In genomic region chr8:57965508-57965907, GRCm38 (mm10) we compare ENCODE assay signal across 20 mouse cellular contexts.
DNase-seq lines count a peak whose midpoint lies in the region; ATAC-seq lines count a peak whose summit lies in the region.
"Had no signal": no experiment of that assay in that cellular context is flagged by ENCODE, and none has a peak within 500 bp of the region (broad histone marks: within the 10 kb centered on the region; RNA-seq: fewer than 3 reads in every experiment).

No protein-coding gene starts in this region.

- no peaks in the 10 kb centered on the region for H3K36me3 ChIP-seq in embryonic facial prominence, embryonic 12.5 days
- H3K36me3 ChIP-seq in embryonic facial prominence, embryonic 10.5 days (replicated peaks): no peaks in the 10 kb centered on the region
- no peaks in the 10 kb centered on the region for H3K36me3 ChIP-seq in midbrain, embryonic 11.5 days (ENCODE audit: control insufficient read depth, insufficient read depth, low read length)
- H3K36me3 ChIP-seq in midbrain, embryonic 10.5 days: no peaks in the 10 kb centered on the region
- no peaks in the 10 kb centered on the region for H3K36me3 ChIP-seq in limb, embryonic 13.5 days
- H3K36me3 ChIP-seq: heart, embryonic 12.5 days; hindbrain, embryonic 10.5 days; hindbrain, embryonic 15.5 days had no signal

- H3K27ac ChIP-seq in embryonic facial prominence, embryonic 12.5 days: no peak overlapping the region
- no peak overlapping the region for H3K27ac ChIP-seq in embryonic facial prominence, embryonic 10.5 days (replicated peaks)
- H3K27ac ChIP-seq in midbrain, embryonic 11.5 days (ENCODE audit: low read depth, low read length): no peak overlapping the region
- H3K27ac ChIP-seq in midbrain, embryonic 10.5 days (replicated peaks): no peak overlapping the region
- no peak overlapping the region for H3K27ac ChIP-seq in limb, embryonic 13.5 days
- H3K27ac ChIP-seq: gastrocnemius, adult 2 months; hindbrain, embryonic 10.5 days; hindbrain, embryonic 15.5 days had no signal

- H3K4me3 ChIP-seq in embryonic facial prominence, embryonic 12.5 days: no peak overlapping the region
- no peak overlapping the region for H3K4me3 ChIP-seq in embryonic facial prominence, embryonic 10.5 days
- H3K4me3 ChIP-seq in midbrain, embryonic 11.5 days (ENCODE audit: low read depth, low read length): no peak overlapping the region
- H3K4me3 ChIP-seq in midbrain, embryonic 10.5 days: no peak overlapping the region
- no peak overlapping the region for H3K4me3 ChIP-seq in limb, embryonic 13.5 days
- H3K4me3 ChIP-seq: gastrocnemius, adult 2 months; heart, embryonic 12.5 days; hindbrain, embryonic 10.5 days; hindbrain, embryonic 15.5 days had no signal

- whole genome bisulfite sequencing in embryonic facial prominence, embryonic 12.5 days: 31% methylated on average over 5 of the region's 5 CpGs
- WGBS in embryonic facial prominence, embryonic 10.5 days: 48% methylated on average over 5 of the region's 5 CpGs
- 73% methylated on average over 5 of the region's 5 CpGs for WGBS in midbrain, embryonic 11.5 days
- WGBS in midbrain, embryonic 10.5 days: 71% methylated on average over 5 of the region's 5 CpGs
- WGBS in limb, embryonic 13.5 days: 16% methylated on average over 5 of the region's 5 CpGs

- H3K9me3 ChIP-seq in embryonic facial prominence, embryonic 12.5 days: no peaks in the 10 kb centered on the region
- H3K9me3 ChIP-seq in embryonic facial prominence, embryonic 10.5 days: no peaks in the 10 kb centered on the region
- H3K9me3 ChIP-seq in midbrain, embryonic 11.5 days (ENCODE audit: control insufficient read depth, low read length): no peaks in the 10 kb centered on the region
- no peaks in the 10 kb centered on the region for H3K9me3 ChIP-seq in midbrain, embryonic 10.5 days (replicated peaks)
- H3K9me3 ChIP-seq in limb, embryonic 13.5 days: no peaks in the 10 kb centered on the region
- H3K9me3 ChIP-seq: heart, embryonic 12.5 days; hindbrain, embryonic 10.5 days; hindbrain, embryonic 15.5 days had no signal

- H3K4me1 ChIP-seq in embryonic facial prominence, embryonic 12.5 days: 0 out of 2 replicates have a peak, but pooled peaks cover 2% of the 10 kb centered on the region
- peaks cover 18% of the 10 kb centered on the region for H3K4me1 ChIP-seq in embryonic facial prominence, embryonic 10.5 days
- no peaks in the 10 kb centered on the region for H3K4me1 ChIP-seq in midbrain, embryonic 11.5 days (ENCODE audit: control insufficient read depth, insufficient read depth, low read length)
- H3K4me1 ChIP-seq in midbrain, embryonic 10.5 days: peaks cover 16% of the 10 kb centered on the region
- H3K4me1 ChIP-seq in limb, embryonic 13.5 days: peaks cover 4% of the 10 kb centered on the region; the same call in 1 of the 2 replicates
- H3K4me1 ChIP-seq: heart, embryonic 12.5 days had no signal

- peak; percentile 10 for DNase-seq in adrenal gland, postnatal 10 days
- no peak for DNase-seq in adrenal gland, adult 8-10 months
- no peak for DNase-seq in embryonic facial prominence, embryonic 10.5 days (ENCODE audit: low spot score)
- peak; percentile 49 for DNase-seq in midbrain, embryonic 11.5 days (ENCODE audit: low spot score, missing footprints)
- no peak for DNase-seq in midbrain, embryonic 10.5 days (ENCODE audit: low spot score)
- no peak for DNase-seq in spleen, adult 12 weeks (ENCODE audit: low spot score)
- DNase-seq: cerebellum, adult 8-10 months; gastrocnemius, adult 2 months; gastrocnemius, postnatal 25 days had no signal

- ATAC-seq in embryonic facial prominence, embryonic 12.5 days (ENCODE audit: insufficient number of reproducible peaks, insufficient read depth, low FRiP score, low TSS enrichment): peak; percentile 72; the same call in 1 of the 2 replicates
- ATAC-seq in midbrain, embryonic 11.5 days (ENCODE audit: low FRiP score): no peak
- ATAC-seq in limb, embryonic 13.5 days (ENCODE audit: low FRiP score, low read depth): peak; percentile 66
- ATAC-seq: activated CD4-positive, CD25-positive, alpha-beta regulatory T cell, adult 4 months; forebrain, embryonic 16.5 days; inflammation-experienced regulatory T-cells, adult 6 months; intestine, postnatal 0 days; Patski had no signal

- H3K4me2 ChIP-seq in embryonic facial prominence, embryonic 12.5 days (replicated peaks): no peak overlapping the region
- no peak overlapping the region for H3K4me2 ChIP-seq in midbrain, embryonic 11.5 days
- H3K4me2 ChIP-seq in limb, embryonic 13.5 days (replicated peaks): no peak overlapping the region
- H3K4me2 ChIP-seq: heart, embryonic 12.5 days; hindbrain, embryonic 15.5 days had no signal

- H3K9ac ChIP-seq in embryonic facial prominence, embryonic 12.5 days: no peak overlapping the region
- H3K9ac ChIP-seq in midbrain, embryonic 11.5 days (ENCODE audit: low read length): no peak overlapping the region
- H3K9ac ChIP-seq in limb, embryonic 13.5 days: no peak overlapping the region
- H3K9ac ChIP-seq: heart, embryonic 12.5 days; hindbrain, embryonic 15.5 days had no signal

- H3K27me3 ChIP-seq in embryonic facial prominence, embryonic 12.5 days: no peaks in the 10 kb centered on the region
- H3K27me3 ChIP-seq in embryonic facial prominence, embryonic 10.5 days (replicated peaks; ENCODE audit: low read depth, poor library complexity, severe bottlenecking): no peaks in the 10 kb centered on the region
- no peaks in the 10 kb centered on the region for H3K27me3 ChIP-seq in midbrain, embryonic 11.5 days (ENCODE audit: control insufficient read depth, insufficient read depth, low read length)
- H3K27me3 ChIP-seq in midbrain, embryonic 10.5 days (ENCODE audit: low read depth, poor library complexity, severe bottlenecking): no peaks in the 10 kb centered on the region
- H3K27me3 ChIP-seq in limb, embryonic 13.5 days: peaks cover 4% of the 10 kb centered on the region; the same call in 1 of the 2 replicates
- H3K27me3 ChIP-seq: CH12.LX; heart, embryonic 12.5 days; hindbrain, embryonic 15.5 days had no signal

Comparison
In these comparisons a context has a peak if more than half of its experiments do, and no peak if none do; other contexts are left out.
1. DNase-seq: peak in adrenal gland, postnatal 10 days (single experiment) and midbrain, embryonic 11.5 days (single experiment); none in adrenal gland, adult 8-10 months (single experiment), embryonic facial prominence, embryonic 10.5 days (single experiment), midbrain, embryonic 10.5 days (single experiment) and spleen, adult 12 weeks (single experiment).